Mouse (Mus musculus): ENCODE data around the gene Vac14. TPM values are rescaled to one million over a fixed set of nuclear protein-coding genes. Genes with fewer than 3 reads are reported as not detected.
A peak's percentile ranks its signal among the peaks of the same experiment; 100 is the strongest.

The Vac14 gene
- 24.8 and 29.8 TPM in 2 replicates for polyA plus RNA-seq (2012; rRNA removed)
- 19.1 and 23.3 TPM in 2 replicates for polyA plus RNA-seq (2014; fragmentation: Nextera tagmentation; extraction: Ambion mirVana)

DNA sequence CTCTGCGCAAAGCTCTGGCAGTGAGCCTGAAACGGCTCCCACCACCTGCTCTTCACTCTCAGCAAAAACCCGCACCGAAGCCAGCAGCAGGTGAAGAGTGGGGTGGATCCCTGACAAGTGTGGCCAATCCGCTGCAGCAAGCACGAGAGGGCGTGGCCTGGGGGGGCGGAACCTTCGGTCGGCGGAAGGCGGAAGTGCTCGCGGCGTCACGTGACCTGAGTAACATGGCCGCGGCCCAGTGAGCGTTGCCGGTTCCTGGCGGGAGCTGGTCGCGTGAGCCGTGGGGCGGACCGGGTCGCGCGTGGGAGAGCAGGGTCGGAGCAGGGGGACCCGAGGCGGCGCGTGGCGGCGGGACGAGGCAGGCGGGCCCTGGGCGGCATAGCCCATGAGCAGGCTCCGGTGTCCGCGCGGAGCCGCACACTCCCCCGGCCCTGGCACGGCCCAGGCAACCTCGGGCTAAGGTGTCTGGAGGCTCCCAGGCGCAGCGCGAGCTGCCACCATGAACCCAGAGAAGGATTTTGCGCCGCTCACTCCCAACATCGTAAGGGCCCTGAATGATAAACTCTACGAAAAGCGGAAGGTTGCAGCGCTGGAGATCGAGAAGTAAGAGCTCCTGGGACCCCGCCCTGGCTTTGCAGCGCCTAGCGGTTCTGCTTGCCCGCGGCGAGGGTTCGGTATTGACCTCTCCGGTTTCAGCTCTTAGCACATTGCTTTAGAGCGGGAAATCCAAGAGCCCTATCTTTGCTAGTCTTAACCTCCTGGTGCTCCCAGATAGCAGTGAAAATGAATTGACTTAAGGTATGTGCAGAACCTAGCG lies at the start of gene Vac14:
Vac14 (plus strand) TSS at position 195 of the 817 bp plus-strand sequence.
- no peaks in the 10 kb centered on the region for H3K27me3 ChIP-seq (ENCODE audit: control insufficient read depth, insufficient read depth, low read length)
- DNase-seq (ENCODE audit: low spot score) (peak; percentile 96), ATAC-seq (ENCODE audit: low FRiP score, low read depth) (peak; percentile 98)
- H3K9me3 ChIP-seq (ENCODE audit: control insufficient read depth, low read length), result no peaks in the 10 kb centered on the region
- WGBS, result under 1% methylated on average over 61 of the region's 67 CpGs
- peak within 1 kb of the TSS; percentile 86 for H3K4me2 ChIP-seq (replicated peaks; ENCODE audit: low read depth, low read length, severe bottlenecking)
- H3K9ac ChIP-seq (ENCODE audit: low read depth, low read length, severe bottlenecking), result peak within 1 kb of the TSS; percentile 75
- H3K36me3 ChIP-seq (ENCODE audit: control insufficient read depth, insufficient read depth, low read length), result no peaks in the 10 kb centered on the region
- TF ChIP-seq POLR2A (IDR thresholded peaks at IDR 0.05; ENCODE audit: borderline replicate concordance, extremely low read depth, insufficient read depth, insufficient read length), result 0 out of 2 replicates have a peak, but pooled peaks have one; percentile 39
- peaks cover 13% of the 10 kb centered on the region for H3K4me1 ChIP-seq (ENCODE audit: control insufficient read depth, insufficient read depth, low read length)
- H3K4me3 ChIP-seq (replicated peaks; ENCODE audit: low read length), result peak within 1 kb of the TSS; percentile 94
- H3K27ac ChIP-seq (replicated peaks; ENCODE audit: low read depth, low read length), result no peak within 1 kb of the TSS

GRCm38 (mm10) chr8:110592641-110593040 lies 25.7 kb upstream of the Vac14 start:
- no peaks in the 10 kb centered on the region for H3K36me3 ChIP-seq (ENCODE audit: control insufficient read depth, insufficient read depth, low read length)
- DNase-seq (ENCODE audit: low spot score) (no peak), ATAC-seq (ENCODE audit: low FRiP score, low read depth) (no peak)
- WGBS, result 85% methylated on average over 9 of the region's 9 CpGs
- H3K27ac ChIP-seq (replicated peaks; ENCODE audit: low read depth, low read length), result no peak overlapping the region
- no peaks in the 10 kb centered on the region for H3K4me1 ChIP-seq (ENCODE audit: control insufficient read depth, insufficient read depth, low read length)
- no peaks in the 10 kb centered on the region for H3K27me3 ChIP-seq (ENCODE audit: control insufficient read depth, insufficient read depth, low read length)
- no peak overlapping the region for H3K9ac ChIP-seq (ENCODE audit: low read depth, low read length, severe bottlenecking)
- H3K4me3 ChIP-seq (replicated peaks; ENCODE audit: low read length), result no peak overlapping the region
- TF ChIP-seq POLR2A (IDR thresholded peaks at IDR 0.05; ENCODE audit: borderline replicate concordance, extremely low read depth, insufficient read depth, insufficient read length), result no peak
- no peaks in the 10 kb centered on the region for H3K9me3 ChIP-seq (ENCODE audit: control insufficient read depth, low read length)
- no peak overlapping the region for H3K4me2 ChIP-seq (replicated peaks; ENCODE audit: low read depth, low read length, severe bottlenecking)

DNA sequence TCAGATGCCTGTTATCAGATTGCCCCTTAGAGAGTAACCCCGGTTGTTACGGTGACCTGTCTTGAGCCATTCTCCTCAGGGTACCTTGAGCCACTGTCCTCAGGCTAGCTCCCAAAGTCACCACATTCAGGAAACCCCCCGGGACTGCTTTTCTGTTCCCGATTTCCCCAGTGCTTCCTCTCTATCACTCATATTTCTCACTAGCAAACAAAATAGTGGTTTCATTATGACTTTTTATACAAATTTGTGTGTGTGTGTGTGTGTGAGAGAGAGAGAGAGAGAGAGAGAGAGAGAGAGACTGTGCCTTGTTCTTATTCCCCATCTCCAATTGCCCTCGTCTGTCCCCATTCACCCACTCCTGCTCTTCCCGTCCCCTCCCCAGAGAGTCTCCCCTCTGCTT lies 24.2 kb upstream of the Vac14 start:
- H3K9ac ChIP-seq (ENCODE audit: low read depth, low read length, severe bottlenecking), result no peak overlapping the region
- H3K4me2 ChIP-seq (replicated peaks; ENCODE audit: low read depth, low read length, severe bottlenecking), result no peak overlapping the region
- H3K4me1 ChIP-seq (ENCODE audit: control insufficient read depth, insufficient read depth, low read length), result no peaks in the 10 kb centered on the region
- ATAC-seq (ENCODE audit: low FRiP score, low read depth) (no peak), DNase-seq (ENCODE audit: low spot score) (no peak)
- no peaks in the 10 kb centered on the region for H3K36me3 ChIP-seq (ENCODE audit: control insufficient read depth, insufficient read depth, low read length)
- no peak overlapping the region for H3K4me3 ChIP-seq (replicated peaks; ENCODE audit: low read length)
- no peak for TF ChIP-seq POLR2A (IDR thresholded peaks at IDR 0.05; ENCODE audit: borderline replicate concordance, extremely low read depth, insufficient read depth, insufficient read length)
- no peaks in the 10 kb centered on the region for H3K27me3 ChIP-seq (ENCODE audit: control insufficient read depth, insufficient read depth, low read length)
- no peak overlapping the region for H3K27ac ChIP-seq (replicated peaks; ENCODE audit: low read depth, low read length)
- H3K9me3 ChIP-seq (ENCODE audit: control insufficient read depth, low read length), result no peaks in the 10 kb centered on the region
- WGBS, result 77% methylated on average over 6 of the region's 6 CpGs

DNA sequence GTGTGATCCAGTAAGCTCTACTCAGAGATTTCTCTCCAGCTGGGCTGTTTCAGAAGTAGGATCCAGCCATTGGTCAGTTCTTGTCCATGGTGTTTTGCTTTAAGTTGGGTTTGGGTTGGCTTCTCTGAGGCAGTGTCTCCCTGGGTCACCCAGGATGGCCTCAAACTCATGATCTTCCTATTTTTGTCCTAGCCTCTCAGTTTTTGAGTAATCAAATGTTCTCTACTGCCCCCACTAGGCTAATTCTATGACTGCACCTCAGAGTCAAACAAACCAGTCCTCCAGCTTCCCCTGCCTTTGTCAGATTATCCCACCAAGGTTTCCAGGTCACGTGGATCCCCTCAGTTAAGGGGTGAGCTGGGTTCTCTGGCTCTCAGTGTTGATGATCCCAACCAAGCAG lies 13.8 kb upstream of the Vac14 start:
- H3K4me3 ChIP-seq (replicated peaks; ENCODE audit: low read length), result no peak overlapping the region
- H3K36me3 ChIP-seq (ENCODE audit: control insufficient read depth, insufficient read depth, low read length), result no peaks in the 10 kb centered on the region
- no peak overlapping the region for H3K4me2 ChIP-seq (replicated peaks; ENCODE audit: low read depth, low read length, severe bottlenecking)
- no peak overlapping the region for H3K27ac ChIP-seq (replicated peaks; ENCODE audit: low read depth, low read length)
- H3K27me3 ChIP-seq (ENCODE audit: control insufficient read depth, insufficient read depth, low read length), result no peaks in the 10 kb centered on the region
- H3K9ac ChIP-seq (ENCODE audit: low read depth, low read length, severe bottlenecking), result no peak overlapping the region
- H3K9me3 ChIP-seq (ENCODE audit: control insufficient read depth, low read length), result no peaks in the 10 kb centered on the region
- H3K4me1 ChIP-seq (ENCODE audit: control insufficient read depth, insufficient read depth, low read length), result no peaks in the 10 kb centered on the region
- no peak for TF ChIP-seq POLR2A (IDR thresholded peaks at IDR 0.05; ENCODE audit: borderline replicate concordance, extremely low read depth, insufficient read depth, insufficient read length)
- no peak for DNase-seq (ENCODE audit: low spot score)
- WGBS, result 4% methylated on average over 1 of the region's 1 CpGs
- no peak for ATAC-seq (ENCODE audit: low FRiP score, low read depth)

GRCm38 (mm10) chr8:110605401-110606015 lies 12.9 kb upstream of the Vac14 start:
- H3K9ac ChIP-seq (ENCODE audit: low read depth, low read length, severe bottlenecking), result no peak overlapping the region
- DNase-seq (ENCODE audit: low spot score) (no peak), ATAC-seq (ENCODE audit: low FRiP score, low read depth) (no peak)
- no peak overlapping the region for H3K27ac ChIP-seq (replicated peaks; ENCODE audit: low read depth, low read length)
- H3K4me1 ChIP-seq (ENCODE audit: control insufficient read depth, insufficient read depth, low read length), result no peaks in the 10 kb centered on the region
- WGBS, result 58% methylated on average over 6 of the region's 6 CpGs
- H3K9me3 ChIP-seq (ENCODE audit: control insufficient read depth, low read length), result no peaks in the 10 kb centered on the region
- no peaks in the 10 kb centered on the region for H3K27me3 ChIP-seq (ENCODE audit: control insufficient read depth, insufficient read depth, low read length)
- H3K4me3 ChIP-seq (replicated peaks; ENCODE audit: low read length), result no peak overlapping the region
- TF ChIP-seq POLR2A (IDR thresholded peaks at IDR 0.05; ENCODE audit: borderline replicate concordance, extremely low read depth, insufficient read depth, insufficient read length), result no peak
- no peak overlapping the region for H3K4me2 ChIP-seq (replicated peaks; ENCODE audit: low read depth, low read length, severe bottlenecking)
- no peaks in the 10 kb centered on the region for H3K36me3 ChIP-seq (ENCODE audit: control insufficient read depth, insufficient read depth, low read length)
